9 mouse cellular contexts compared by ENCODE assay signal in the genomic region with DNA sequence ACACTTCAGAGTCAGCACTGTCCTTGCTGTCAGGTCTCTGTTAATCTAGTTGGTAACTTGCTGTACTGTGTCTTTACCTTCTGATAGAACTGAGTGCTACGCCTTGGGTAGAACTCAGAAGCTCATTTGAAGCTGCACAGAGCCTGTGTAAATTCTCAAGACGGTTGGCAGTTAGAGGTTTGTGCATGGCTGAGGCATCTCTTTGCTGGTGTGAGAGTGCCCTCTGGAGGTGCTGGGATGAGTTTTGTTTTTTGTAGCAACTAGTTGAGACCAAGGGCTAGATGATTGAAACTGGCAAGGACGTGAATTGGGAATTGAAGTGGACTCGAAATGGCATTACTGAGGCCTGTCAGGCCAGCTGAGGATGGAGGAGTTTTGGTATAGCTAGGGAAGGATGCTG. TPM values are rescaled to one million over a fixed set of nuclear protein-coding genes. Genes with fewer than 3 reads are reported as not detected.
DNase-seq lines count a peak whose midpoint lies in the region; ATAC-seq and TF ChIP-seq lines count a peak whose summit lies in the region.
"Had no signal": no experiment of that assay in that cellular context is flagged by ENCODE, and none has a peak within 500 bp of the region (broad histone marks: within the 10 kb centered on the region; RNA-seq: fewer than 3 reads in every experiment).

No protein-coding gene starts in this region.

- peaks cover 41% of the 10 kb centered on the region for H3K4me1 ChIP-seq in hindbrain, embryonic 10.5 days (replicated peaks)
- peaks cover 32% of the 10 kb centered on the region for H3K4me1 ChIP-seq in hindbrain, embryonic 16.5 days (ENCODE audit: control insufficient read depth, insufficient read depth, low read depth, low read length)
- H3K4me1 ChIP-seq in stomach, postnatal 0 days (replicated peaks; ENCODE audit: control insufficient read depth, insufficient read depth), result peaks cover 10% of the 10 kb centered on the region

- H3K27me3 ChIP-seq in hindbrain, embryonic 10.5 days (ENCODE audit: insufficient read depth, poor library complexity, severe bottlenecking), result no peaks in the 10 kb centered on the region
- no peaks in the 10 kb centered on the region for H3K27me3 ChIP-seq in hindbrain, embryonic 16.5 days (replicated peaks; ENCODE audit: control insufficient read depth, insufficient read depth, low read length)
- H3K27me3 ChIP-seq in stomach, postnatal 0 days (ENCODE audit: control insufficient read depth, insufficient read depth, low read length), result no peaks in the 10 kb centered on the region
- H3K27me3 ChIP-seq: megakaryocyte, embryonic 14.5 days had no signal

- H3K9me3 ChIP-seq in hindbrain, embryonic 10.5 days, result no peaks in the 10 kb centered on the region
- H3K9me3 ChIP-seq in hindbrain, embryonic 16.5 days (ENCODE audit: control insufficient read depth, low read length), result no peaks in the 10 kb centered on the region
- no peaks in the 10 kb centered on the region for H3K9me3 ChIP-seq in stomach, postnatal 0 days (ENCODE audit: control insufficient read depth, low read length)
- H3K9me3 ChIP-seq: megakaryocyte, embryonic 14.5 days had no signal

- peaks cover 76% of the 10 kb centered on the region for H3K36me3 ChIP-seq in hindbrain, embryonic 10.5 days
- no peaks in the 10 kb centered on the region for H3K36me3 ChIP-seq in hindbrain, embryonic 16.5 days (ENCODE audit: control insufficient read depth, insufficient read depth, low read length)
- 0 out of 2 replicates have a peak, but pooled peaks cover 2% of the 10 kb centered on the region for H3K36me3 ChIP-seq in stomach, postnatal 0 days (ENCODE audit: control insufficient read depth, insufficient read depth, low read length)

- no peak; the same call in 1 of the 2 replicates for ATAC-seq in hindbrain, embryonic 16.5 days
- ATAC-seq in stomach, postnatal 0 days (ENCODE audit: low FRiP score, low TSS enrichment), result peak; percentile 49; the same call in 1 of the 2 replicates

- H3K4me2 ChIP-seq in hindbrain, embryonic 16.5 days (ENCODE audit: low read length), result no peak overlapping the region
- no peak overlapping the region for H3K4me2 ChIP-seq in stomach, postnatal 0 days (replicated peaks; ENCODE audit: low read depth)

- no peak overlapping the region for H3K4me3 ChIP-seq in hindbrain, embryonic 10.5 days
- H3K4me3 ChIP-seq in hindbrain, embryonic 16.5 days (ENCODE audit: low read length), result no peak overlapping the region
- H3K4me3 ChIP-seq in layer of hippocampus, adult 2 months, result no peak overlapping the region
- no peak overlapping the region for H3K4me3 ChIP-seq in stomach, postnatal 0 days (ENCODE audit: low read depth, low read length)
- H3K4me3 ChIP-seq: megakaryocyte, embryonic 14.5 days had no signal

- no peak for TF ChIP-seq EP300 in stomach, postnatal 0 days (optimal IDR thresholded peaks at IDR 0.05)

- WGBS in hindbrain, embryonic 10.5 days, result 60% methylated on average over 4 of the region's 4 CpGs
- WGBS in hindbrain, embryonic 16.5 days, result 35% methylated on average over 4 of the region's 4 CpGs
- WGBS in stomach, postnatal 0 days, result 30% methylated on average over 4 of the region's 4 CpGs

- DNase-seq in hindbrain, embryonic 10.5 days (ENCODE audit: low spot score), result peak; percentile 39
- peak; percentile 85 for DNase-seq in NIH3T3 (ENCODE audit: low read depth)
- peak; percentile 88 to 89 for DNase-seq in cerebellum, postnatal 14 days
- peak; percentile 15 to 22 for DNase-seq in gastrocnemius, adult 8-10 months (ENCODE audit: low spot score in 2 of 2)
- DNase-seq in layer of hippocampus, adult 2 months (ENCODE audit: low spot score in 2 of 2), result peak; percentile 76 to 80
- DNase-seq in lung, postnatal 25 days (ENCODE audit: low spot score), result peak; percentile 75
- peak; percentile 74 for DNase-seq in stomach, postnatal 0 days (ENCODE audit: low spot score)

- H3K9ac ChIP-seq in hindbrain, embryonic 16.5 days (ENCODE audit: low read depth, low read length), result no peak overlapping the region
- H3K9ac ChIP-seq in stomach, postnatal 0 days (ENCODE audit: low read length), result no peak overlapping the region

- no peak overlapping the region for H3K27ac ChIP-seq in hindbrain, embryonic 10.5 days
- H3K27ac ChIP-seq in hindbrain, embryonic 16.5 days (ENCODE audit: low read depth, low read length), result no peak overlapping the region
- no peak overlapping the region for H3K27ac ChIP-seq in layer of hippocampus, adult 2 months
- H3K27ac ChIP-seq in stomach, postnatal 0 days (replicated peaks), result no peak overlapping the region

- TF ChIP-seq CTCF in layer of hippocampus, adult 2 months (conservative IDR thresholded peaks at IDR 0.05), result peak; percentile 89
- TF ChIP-seq CTCF in stomach, postnatal 0 days (IDR thresholded peaks at IDR 0.05; ENCODE audit: low read depth), result peak; percentile 89

RNA-seq across cellular contexts. Expression of gene Zfp664, which starts 6.5 kb away (rescaled TPM):
- 147 and 161 TPM in 2 replicates for polyA plus RNA-seq in hindbrain, embryonic 10.5 days (2016; fragmentation: Nextera tagmentation; extraction: Ambion mirVana)
- 75.7 and 77.1 TPM in 2 replicates for polyA plus RNA-seq in hindbrain, embryonic 16.5 days (2015; fragmentation: Nextera tagmentation; extraction: Ambion mirVana)
- 10 to 100 TPM; 14.6 to 19.9 (median 16.3) TPM for total RNA-seq in gastrocnemius, adult 8-10 months (2022)
- total RNA-seq in layer of hippocampus, adult 2 months (2021), result 10 to 100 TPM; 65.1 to 66.1 TPM
- polyA plus RNA-seq in stomach, postnatal 0 days (2015; fragmentation: Nextera tagmentation; extraction: Ambion mirVana), result 39.7 and 41.5 TPM in 2 replicates

RNA-seq across cellular contexts. Expression of gene Ccdc92, which starts 6.8 kb away (rescaled TPM):
- polyA plus RNA-seq in hindbrain, embryonic 10.5 days (2016; fragmentation: Nextera tagmentation; extraction: Ambion mirVana), result 15.0 and 20.3 TPM in 2 replicates
- 47.0 and 51.3 TPM in 2 replicates for polyA plus RNA-seq in hindbrain, embryonic 16.5 days (2015; fragmentation: Nextera tagmentation; extraction: Ambion mirVana)
- total RNA-seq in gastrocnemius, adult 8-10 months (2022), result under 1 TPM; 0.24 to 0.51 (median 0.42) TPM
- 10 to 100 TPM; 79.7 to 81.8 TPM for total RNA-seq in layer of hippocampus, adult 2 months (2021)
- polyA plus RNA-seq in stomach, postnatal 0 days (2015; fragmentation: Nextera tagmentation; extraction: Ambion mirVana), result 3.9 and 4.1 TPM in 2 replicates

Comparison
In these comparisons a context has a peak if more than half of its experiments do, and no peak if none do; other contexts are left out.
1. DNase-seq: peak in every context shown above with its lines; median percentile 88 in cerebellum, postnatal 14 days; 85 in NIH3T3; 78 in layer of hippocampus, adult 2 months; 75 in lung, postnatal 25 days; 74 in stomach, postnatal 0 days; 39 in hindbrain, embryonic 10.5 days; 18 in gastrocnemius, adult 8-10 months.